Mouse (Mus musculus) bone marrow macrophage, adult 2 months (primary cell): ENCODE data around the gene Astn1.

Experiments used
- CTCF ChIP-seq: IDR thresholded peaks from 2 replicates; pipeline ENCODE4 v1.5.1; 2012; ENCODE audit warnings: low read depth, mild to moderate bottlenecking, low read length, moderate library complexity
- POLR2A ChIP-seq: IDR thresholded peaks from 2 replicates; pipeline ENCODE4 v1.6.1; 2012; ENCODE audit warnings: mild to moderate bottlenecking, low read depth, low read length, borderline replicate concordance

DNA sequence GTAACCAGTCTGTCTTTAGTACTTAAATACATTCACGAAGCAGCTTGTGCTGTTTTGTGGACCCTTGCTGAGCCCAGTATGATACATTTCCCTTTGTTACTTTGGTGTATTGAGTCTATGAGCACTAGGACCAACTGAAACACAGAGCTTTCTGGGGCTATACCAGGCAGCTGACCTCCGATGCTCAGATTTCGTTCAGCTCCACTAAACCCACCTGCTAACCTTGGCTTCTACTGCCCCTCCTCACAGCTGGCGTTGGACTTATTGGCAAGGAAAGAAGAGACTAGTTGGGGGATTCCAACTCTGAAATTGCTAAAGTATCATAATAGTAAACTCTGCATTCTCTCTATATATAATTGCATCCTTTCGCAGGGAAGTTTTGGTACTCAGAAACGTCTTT is 118.2 kb downstream of the Astn1 start:
- TF ChIP-seq CTCF (no peak), POLR2A (no peak)
